Mouse (Mus musculus) Muller cell, postnatal 12 days (primary cell): ENCODE data around the gene Ppm1a.

Source experiments
- DNase-seq: peaks from one replicate; pipeline ENCODE4 v3.0.0-alpha.2; 2015; ENCODE audit errors: inconsistent ontology term

The Ppm1a gene

DNA sequence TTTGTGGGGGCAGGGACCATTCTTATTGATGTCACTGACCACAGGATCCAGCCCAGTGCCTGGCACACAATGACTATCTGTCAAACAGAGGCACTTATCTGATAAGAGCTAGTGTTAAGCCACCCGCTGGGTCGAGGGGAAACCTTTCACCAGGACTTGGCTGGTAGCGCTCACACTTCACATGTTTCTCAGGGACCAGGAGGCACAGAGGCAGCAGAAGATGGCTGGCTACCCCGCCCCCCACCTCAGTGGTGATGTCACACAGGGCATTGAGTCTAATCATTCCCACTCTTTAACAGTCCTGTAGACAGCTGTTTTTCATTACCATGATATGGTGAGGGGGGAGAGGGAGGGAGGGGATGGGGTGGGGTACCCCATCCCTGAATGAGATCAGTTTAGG, at the start of gene Ppm1a:
TSS of gene Ppm1a (plus strand) at position 370 of the 400 bp plus-strand sequence.
- DNase-seq, result no peak

DNA sequence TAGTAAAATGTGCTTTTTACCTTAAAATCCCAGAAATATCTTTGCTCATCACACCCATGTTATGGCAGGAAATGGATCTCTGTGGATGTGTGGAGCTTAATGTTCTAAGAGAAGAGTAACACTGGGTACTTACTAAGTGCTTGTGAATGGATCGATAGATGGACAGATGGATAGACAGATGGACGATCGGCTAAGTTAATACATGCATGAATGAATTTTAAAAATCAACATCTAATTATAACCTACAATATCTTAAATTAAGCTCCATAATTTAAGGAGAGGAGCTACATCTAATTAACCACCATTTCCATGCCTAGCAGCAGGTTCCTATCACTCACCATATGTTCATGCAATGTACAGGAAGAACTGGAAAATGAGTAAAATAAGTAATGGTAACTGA, 47.3 kb upstream of the Ppm1a start:
- no peak for DNase-seq

DNA sequence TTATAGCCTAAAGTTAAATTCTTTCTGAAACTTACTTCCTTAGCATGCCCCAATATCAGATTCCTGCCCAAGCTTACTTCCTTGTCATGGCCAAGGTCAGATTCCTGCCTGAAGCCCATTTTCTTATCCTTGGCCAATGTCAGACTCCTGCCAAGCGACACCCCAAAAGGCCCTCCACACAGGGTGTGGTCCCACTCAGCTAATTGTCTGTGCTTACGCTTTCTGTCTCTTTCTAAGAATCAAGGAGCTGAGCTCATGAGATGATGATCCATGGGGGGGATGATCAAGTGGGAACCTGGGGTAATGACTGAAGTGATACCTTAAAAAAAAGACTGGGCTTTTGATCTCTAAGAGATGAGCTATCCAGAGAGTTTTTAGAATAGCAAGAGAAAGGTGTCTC, 42.4 kb upstream of the Ppm1a start:
- no peak for DNase-seq

DNA sequence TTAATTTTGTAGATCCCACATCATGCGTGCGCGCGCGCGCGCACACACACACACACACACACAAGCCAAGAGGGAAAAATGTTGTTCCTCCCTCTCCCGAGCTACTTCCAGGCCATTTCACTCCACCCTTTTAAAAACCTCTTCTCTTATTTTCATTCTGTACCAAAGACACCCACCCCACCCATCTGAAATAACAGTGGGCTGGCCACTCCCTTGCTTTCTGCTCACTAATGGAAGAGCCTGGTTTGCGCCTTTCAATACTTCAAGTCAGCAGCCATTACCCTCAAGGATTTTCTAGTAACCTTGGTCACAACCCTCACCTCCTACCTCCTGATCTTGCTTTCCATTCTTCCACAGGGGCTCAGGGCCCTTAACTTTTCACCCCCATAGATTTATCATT, 41.4 kb upstream of the Ppm1a start:
- DNase-seq, result no peak

DNA sequence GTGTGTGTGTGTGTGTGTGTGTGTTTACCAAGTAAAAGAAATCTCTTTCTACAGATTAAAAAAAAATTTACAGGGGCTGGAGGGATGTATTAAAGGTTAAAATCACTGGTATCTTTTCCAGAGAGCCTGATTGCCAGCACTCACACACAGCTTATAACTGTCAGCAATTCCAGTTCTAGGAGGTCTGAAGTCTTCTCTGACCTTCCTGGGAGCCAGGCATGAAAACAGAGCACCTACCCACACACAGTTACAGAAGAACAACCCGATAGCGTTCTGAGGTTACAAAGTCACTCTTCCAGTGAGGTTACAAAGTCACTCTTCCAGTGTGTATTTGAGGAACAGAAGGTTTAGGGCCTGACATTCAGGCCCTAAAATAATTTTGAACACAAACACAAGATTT, 38.2 kb upstream of the Ppm1a start:
- no peak for DNase-seq

DNA sequence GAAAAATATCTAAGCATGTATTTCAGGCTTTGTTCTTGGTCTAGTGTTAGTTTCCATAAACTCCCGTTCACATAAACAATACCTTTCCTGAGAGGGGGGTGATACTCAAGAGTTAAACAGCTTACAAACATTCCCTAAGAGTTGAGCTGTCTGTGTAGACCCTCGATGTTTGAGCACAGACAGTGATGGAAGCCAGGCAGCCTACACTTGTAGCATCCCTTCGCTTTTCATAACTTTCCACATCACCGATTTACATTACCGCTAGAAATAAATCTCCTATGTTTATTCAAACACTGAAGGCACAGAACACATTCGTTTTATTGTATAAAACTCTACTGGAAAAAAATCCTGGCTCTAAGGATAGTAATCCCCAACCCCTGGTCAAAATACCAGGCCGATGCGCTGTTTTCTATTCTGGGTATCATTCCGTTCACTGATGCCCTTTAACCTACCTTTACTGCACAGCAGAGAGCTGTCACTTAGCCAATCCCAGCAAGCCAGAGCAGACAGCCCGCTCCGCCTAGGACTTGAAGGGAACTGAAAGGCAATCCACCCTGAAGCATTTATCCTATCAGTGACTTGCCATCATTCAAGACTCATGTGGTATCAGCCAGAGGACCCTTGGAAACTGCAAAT, 37.7 kb upstream of the Ppm1a start:
- DNase-seq, result no peak

DNA sequence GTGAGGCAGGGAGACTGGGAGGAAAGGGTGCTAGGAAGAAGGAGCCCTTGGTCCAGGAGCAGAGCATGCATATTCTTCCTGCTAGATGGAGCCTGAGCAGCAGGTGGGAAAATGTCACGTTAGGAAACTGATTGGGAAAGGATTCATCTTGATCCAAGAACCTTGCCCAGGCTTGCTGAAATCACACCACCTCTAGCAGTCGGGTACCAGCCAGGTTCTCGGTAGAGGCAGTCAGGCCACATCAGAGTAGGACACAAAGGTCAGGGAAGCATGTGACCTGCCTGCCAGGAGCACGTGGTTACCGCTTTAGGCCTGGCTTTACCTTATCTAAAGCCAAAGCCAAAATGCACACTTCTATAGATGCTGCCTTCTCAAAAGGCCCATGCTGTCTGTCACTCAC, 35.5 kb upstream of the Ppm1a start:
- no peak for DNase-seq

DNA sequence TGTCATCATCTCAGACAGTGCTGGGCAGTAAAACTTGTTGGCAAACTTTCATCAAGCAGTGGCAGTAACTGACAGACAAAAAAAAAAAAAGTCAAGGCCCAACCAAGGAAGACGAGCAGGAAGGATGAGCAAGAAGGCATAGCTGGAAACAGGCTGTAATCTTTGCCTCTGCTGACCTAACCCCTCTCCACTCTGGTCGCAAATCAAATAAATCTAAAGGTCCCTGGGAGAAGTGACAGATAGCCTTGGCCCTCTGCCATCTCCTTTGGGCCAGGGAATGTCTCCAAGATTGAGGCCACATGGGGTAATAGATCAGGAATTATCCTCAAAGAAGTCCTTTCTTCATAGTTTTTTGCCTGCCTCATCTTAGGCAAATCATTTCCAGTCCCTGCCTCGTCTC, 33.3 kb upstream of the Ppm1a start:
- DNase-seq, result peak; percentile 7

DNA sequence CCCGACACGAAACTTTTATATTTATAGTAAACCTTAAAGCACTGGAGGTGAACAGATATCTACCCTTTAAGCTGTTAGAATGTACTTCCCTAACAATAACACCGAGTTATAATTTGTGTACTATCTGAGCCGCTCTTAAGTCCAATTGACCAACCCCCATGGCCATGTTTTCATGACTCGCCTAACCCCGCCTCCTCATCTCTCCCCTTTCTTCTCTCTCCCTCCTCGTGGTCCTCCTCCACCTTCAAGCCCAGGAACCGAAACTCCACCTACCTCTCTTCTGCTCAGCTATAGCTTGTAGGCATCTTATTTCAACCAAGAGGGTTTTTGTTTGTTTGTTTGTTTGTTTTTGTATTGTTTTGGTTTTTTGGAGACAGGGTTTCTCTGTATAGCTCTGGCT, 30.2 kb upstream of the Ppm1a start:
- no peak for DNase-seq

DNA sequence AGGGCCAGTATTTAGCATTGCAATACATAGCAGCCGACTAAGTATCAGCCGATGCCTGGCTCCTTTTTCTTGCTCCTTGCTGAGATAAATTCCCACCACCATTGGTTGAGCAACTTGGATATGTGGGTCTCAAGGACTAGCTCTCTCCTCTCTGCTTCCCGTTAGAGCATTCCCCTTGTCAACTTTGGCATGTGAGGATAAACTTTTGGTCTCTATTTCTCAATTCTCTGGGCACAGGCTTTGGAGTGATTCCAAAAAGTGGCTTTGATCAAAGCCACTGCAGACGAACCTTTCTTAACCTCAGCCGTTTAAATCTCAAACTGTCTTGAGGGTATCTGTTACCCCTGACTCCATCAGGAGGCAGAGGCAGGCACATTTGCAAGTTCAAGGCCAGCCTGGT, 29.6 kb upstream of the Ppm1a start:
- no peak for DNase-seq

DNA sequence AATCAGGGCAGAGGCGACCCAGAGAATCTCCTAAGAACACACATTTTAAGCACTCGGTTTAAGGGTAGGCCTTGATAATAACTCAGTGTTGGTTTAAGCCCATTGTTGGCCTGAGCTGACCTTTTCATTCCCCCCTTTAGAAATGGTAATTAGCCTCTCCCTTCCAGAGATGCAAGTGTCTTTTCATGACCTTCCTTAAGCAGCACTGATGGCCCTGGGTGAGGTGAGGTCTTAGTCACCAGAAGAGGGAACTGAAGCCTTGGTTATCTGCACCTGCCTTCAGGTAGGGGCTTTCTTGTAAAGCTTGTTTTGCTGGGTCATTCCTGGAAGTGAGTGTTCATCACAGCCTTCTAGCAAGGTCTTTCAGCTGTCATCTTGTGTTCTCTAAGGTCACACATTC, 23.1 kb upstream of the Ppm1a start:
- no peak for DNase-seq

DNA sequence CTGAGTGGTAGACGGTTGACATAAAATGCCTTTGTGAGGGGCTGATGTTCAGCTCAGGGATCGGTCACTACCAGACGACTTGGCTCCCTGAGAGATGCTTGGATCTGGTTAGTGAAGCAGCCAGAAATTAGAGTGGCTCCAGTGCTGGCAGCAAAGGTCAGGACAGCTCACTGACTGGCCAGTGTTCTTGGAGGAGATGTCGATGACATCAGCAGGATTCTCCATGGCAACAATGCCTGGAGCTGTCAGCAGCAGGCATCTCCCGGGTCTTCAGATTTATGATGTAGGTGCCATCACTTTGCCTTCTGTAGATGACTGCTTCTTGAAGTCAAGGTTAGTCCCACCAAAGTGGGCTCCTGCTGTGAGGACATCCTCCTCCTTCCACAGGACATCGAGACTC, 16.1 kb upstream of the Ppm1a start:
- DNase-seq, result peak; percentile 41

DNA sequence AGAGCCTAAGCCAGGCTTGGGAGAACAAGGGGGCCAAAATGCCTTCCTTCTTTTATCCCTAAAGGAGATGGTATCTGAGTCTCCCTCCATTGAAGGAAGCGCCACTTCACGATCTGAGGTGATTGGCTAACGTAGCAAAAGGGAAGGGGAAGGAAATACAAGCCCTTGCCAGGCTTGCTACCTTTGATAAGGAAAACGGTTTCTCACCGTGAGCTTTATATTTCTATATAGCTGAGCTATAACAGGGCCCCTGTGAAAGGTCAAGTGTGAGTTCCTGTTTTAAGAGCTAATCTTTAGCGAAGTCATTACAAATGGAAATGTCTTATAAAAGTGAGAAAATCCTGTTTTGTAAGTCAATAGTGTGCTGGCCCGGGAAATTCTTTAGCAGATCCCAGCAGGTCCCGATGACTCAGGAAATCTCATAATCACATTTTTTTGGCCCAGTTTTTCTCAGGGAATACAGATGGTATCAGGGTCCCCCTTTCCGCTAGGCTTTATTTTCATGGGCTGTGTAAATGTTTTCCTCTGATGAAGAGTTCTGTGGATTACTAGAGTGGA, 12.4 kb upstream of the Ppm1a start:
- no peak for DNase-seq

DNA sequence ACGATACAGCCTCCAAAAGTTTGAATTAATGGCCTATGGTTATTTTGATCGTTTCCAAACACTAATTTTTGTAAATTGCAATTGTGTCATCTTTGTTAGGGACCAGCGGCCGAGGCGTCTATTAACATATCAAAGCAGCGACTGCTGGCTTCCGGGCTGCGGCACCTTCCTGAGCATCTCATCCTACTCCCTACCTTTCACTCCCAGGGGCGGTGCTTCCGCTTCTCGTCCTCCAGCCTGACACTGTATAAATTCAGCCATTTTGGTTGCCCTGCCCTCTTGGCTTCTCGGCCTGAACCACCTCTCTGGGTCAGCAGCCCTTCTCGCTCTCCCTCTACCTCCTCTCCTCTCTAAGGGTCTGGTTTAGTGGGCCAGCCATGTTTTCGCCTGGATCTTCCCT, 11.8 kb upstream of the Ppm1a start:
- DNase-seq, result no peak

DNA sequence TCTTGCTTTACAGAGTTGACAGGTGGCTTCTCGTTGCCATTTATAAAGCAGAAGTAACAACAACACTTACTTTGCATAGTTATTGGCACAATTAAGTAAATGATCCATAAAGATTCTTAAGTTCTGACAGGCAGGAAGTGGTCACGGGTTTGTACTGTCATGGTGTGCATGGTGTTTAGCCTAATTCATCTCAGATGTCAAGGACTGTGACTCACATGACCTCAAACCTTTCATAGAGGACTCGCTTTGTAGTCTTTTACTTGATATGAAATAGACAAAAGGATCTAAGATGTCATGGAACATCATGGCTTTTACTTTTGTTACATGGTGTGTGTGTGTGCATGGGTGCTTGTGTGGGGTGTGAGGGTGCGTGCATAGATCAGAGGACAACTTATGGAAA, 8.9 kb upstream of the Ppm1a start:
- DNase-seq, result peak; percentile 62

DNA sequence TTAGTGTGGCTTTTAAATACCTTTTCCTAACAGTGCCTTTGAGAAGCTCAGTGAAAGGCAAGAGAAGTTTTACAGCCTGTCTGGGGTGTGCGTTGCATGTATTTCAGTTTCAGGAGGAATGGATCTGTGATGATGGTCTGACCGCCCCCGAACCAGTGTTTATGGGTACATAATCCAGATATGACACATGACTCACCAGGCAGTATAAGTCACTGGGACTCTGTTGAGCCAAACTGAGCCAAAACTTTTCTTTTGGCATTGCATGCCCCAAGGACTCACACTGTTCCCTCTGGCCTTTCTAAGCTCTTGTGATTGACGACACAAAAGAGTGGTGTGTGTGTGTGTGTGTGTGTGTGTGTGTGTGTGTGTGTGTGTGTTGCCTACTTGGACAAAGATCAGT, 8.4 kb upstream of the Ppm1a start:
- DNase-seq, result no peak

DNA sequence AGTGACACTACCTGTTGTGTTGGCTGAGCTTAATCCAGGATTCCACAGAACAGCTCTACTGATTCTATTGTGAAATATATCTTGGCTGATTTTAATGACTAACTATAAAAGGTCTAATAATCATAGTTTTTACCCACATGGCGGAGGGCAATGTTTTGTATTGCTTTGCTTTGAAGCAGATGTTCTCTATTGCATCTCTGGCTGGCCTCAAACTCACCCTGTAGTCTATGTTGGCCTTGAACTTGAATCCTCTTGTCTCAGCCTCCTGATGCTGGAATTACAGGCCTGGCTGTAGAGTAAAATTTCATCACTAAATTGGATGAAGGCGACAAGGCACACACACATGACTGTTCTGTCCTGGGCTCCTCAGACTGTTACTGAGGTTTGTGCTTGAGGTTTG, 7.8 kb upstream of the Ppm1a start:
- DNase-seq, result no peak

DNA sequence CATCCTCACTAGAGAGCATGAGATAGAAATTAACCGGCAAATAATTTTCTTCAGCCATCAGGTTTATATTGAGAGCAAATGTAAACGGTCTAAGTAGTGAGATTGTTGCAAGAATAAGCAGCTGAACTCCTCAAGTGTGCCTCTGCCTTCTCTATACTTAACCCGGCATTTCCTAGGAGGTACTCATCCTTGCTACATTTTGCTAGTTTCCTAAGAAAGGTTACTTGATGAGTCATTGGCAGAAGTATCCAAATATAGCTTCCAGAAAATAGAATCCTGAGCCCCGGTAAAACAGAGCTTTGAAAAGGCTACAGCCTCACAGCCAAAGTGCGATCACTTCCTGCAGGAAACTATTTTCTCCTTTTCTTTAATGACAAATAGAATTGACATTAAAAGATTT, 7.2 kb upstream of the Ppm1a start:
- DNase-seq, result peak; percentile 15

DNA sequence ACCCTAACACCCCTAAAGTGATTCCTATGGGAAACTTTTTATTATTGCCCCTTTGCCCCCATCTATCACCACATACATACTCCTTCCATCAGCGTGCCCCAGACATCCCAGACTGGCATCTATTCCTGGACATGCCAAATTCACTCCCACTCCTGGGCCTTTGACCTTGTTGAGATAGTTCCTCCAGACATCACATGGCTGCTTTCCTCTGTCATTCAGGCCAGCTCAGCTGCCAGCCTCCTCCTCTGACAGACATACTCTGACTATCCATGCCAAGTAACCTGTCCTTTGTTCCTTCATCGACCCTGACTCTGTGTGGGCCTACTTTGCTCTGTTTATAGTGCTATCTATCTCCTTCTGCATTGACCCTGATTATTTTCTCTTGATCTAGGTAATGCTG, 6.6 kb upstream of the Ppm1a start:
- DNase-seq, result no peak

DNA sequence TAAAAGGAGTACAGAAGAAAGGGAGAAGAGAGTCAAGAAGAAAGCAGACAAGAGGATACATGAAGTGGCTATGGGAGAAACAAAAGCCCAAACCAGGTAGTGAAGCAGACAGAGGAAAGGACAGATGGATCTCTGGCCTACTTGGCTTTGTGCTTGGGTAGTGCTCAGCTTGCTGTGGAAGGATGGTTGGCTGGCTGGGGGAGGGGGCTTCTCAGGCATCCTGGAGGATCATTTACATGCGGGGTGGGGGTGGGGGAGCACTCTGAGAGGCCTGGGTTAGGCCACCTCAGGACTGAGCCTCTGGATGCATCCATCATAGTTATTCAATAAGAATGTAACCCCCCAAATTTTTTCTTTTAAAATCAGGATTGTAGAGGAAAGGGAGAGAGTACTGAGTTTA, 341 bp downstream of the Ppm1a start:
- no peak for DNase-seq

DNA sequence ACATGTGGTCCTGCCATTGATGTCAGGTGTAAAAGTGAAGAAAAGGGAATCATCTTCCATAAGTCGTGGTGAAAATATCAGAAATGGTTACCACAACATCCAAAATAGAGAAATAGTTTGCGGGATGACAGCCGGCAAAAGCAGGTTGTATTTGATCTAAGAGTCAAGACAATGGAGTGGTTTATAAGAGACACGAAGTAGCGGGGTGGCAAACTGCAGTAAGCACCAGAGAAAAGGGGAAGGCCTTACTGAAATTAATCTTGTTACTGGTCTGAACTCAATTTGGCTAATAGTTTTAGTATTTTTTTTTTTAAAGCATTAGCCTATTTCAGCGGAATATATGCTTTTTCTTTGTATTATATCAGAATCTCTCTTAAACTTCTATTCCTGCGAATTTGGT, 2.7 kb downstream of the Ppm1a start:
- DNase-seq, result no peak

DNA sequence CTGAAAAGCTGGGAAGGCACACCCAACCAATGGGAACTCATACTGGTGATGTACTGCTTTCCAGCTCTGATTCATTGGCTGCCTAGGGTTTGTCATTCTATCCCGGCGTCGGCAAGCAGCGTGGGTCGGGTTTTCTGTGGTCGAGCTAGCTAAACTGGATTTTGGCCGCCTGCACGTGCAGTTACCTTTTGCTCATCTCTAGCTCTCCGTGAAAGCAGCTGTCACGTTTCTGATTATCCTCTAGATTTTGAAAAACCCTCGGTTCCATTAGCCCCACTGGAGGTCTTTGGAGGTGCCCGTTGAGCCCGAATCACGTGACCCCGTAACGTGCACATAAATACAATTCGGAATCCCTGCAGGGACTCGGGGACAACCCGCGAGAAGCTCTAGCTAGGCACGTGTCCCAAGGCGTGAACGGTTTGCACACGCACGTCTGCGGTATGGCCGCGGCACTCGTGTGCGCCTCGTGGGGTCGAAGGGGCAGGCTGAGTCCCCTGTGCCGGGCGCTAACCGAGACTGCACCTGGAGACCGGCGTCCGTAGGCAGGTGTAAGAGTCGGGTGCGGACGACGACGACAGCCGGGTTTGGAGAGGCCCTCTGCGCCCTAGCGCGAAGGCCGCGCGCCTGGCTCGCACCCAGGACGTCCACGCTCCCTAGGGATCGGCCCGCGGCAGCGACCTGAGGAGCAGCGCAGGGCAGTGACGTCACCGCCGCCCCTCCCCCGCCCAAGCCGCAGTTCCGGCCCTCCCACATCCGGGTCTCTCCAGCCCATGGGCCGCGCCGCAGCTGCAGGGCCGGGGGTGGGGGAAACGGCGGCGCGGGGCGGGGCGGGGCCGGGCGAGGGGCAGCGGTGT, 3.3 kb downstream of the Ppm1a start:
- peak; percentile 98 for DNase-seq

DNA sequence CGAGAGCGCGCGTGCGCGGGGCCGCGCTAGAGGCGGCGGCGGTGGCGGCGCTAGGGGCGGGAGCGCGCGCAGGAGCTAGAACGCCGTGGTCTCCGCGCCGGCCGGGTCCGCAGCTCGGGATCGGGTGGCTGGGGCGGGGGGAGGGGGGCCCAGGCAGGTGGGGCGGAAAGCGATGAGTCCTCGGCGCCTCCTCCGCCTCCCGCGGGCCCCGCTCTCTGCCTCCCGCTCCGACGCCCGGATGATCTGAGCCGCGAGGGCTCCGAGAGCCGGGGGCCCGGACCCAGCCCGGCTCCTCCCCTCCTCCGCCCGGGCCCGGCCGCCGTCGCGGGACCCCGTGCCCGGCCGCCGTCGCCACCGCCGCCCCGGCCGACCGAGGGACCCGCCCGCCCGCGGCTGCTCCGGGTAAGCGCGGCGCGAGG, 4.0 kb downstream of the Ppm1a start:
- DNase-seq, result no peak
